Mouse (Mus musculus) layer of hippocampus, postnatal 36 days (tissue): Measurements from ENCODE around the gene Gm16451. TPM values are rescaled to one million over a fixed set of nuclear protein-coding genes. Genes with fewer than 3 reads are reported as not detected.
"Not testable (repeated sequence)": the region's sequence is repeated elsewhere in the genome, so short reads cannot be mapped to it uniquely, and the experiment has no call there.

ENCODE experiments used
- DNase-seq, 2 experiments: peaks; one replicate each; pipeline ENCODE4 v3.0.0; 2022
- total RNA-seq, 2 experiments: library from RNA; stranded (reverse); gene quantifications; 2 replicates each; pipeline ENCODE4 v1.2.3; 2021

The Gm16451 gene
- total RNA-seq: not detected

DNA sequence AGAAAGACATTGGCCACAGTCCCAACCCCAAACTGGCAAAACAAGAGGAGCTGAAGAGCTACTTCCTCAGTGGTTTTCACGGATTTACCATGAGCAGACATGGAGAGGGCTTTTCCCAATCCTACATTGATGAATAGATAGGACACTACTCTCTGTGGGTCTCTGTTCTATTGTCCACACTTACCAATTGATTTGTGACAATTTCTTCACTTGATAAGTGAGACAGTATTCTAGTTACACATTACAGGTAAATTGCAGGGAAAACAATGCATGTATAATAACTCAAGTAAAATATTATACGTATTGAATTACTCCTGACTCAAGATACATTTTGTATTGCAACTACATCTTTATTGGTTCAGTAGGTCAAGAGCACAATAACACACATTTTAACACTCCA, at the start of gene Gm16451:
TSS of gene Gm16451 (minus strand) at position 101 of the 400 bp plus-strand sequence.
- DNase-seq: not testable (repeated sequence)

DNA sequence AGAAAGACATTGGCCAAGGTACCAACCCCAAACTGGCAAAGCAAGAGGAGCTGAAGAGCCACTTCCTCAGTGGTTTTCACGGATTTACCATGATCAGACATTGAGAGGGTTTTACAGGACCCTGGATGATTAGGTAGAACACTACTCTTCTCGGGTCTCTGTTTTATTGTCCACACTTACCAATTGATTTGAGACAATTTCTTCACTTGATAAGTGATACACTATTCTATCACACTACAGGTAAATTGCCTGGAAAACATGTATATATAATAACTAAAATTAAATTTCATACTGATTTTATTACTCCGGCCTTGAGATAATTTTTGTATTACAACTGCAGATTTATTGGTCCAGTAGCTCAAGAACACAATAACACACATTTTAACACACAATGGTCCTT, 45.9 kb upstream of the Gm16451 start, which contains the start of gene Vmn1r142:
TSS of gene Vmn1r142 (minus strand) at position 101 of the 400 bp plus-strand sequence.
- not testable (repeated sequence) for DNase-seq

DNA sequence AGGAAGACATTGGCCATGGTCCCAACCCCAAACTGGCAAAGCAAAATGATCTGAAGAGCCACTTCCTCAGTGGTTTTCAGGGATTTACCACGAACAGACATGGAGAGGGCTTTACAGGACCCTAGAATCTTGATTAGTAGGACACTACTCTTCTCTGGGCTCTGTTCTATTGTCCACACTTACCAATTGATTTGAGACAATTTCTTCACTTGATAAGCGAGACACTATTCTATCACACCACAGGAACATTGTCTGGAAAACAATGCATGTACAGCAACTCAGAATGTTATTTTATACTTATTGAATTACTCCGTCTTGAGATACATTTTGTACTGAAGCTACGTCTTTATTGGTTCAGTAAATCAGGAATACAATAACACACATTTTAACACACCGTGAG, 16.6 kb upstream of the Gm16451 start, which contains the start of gene Gm10666:
TSS of gene Gm10666 (minus strand) at position 101 of the 400 bp plus-strand sequence.
- DNase-seq: not testable (repeated sequence)

DNA sequence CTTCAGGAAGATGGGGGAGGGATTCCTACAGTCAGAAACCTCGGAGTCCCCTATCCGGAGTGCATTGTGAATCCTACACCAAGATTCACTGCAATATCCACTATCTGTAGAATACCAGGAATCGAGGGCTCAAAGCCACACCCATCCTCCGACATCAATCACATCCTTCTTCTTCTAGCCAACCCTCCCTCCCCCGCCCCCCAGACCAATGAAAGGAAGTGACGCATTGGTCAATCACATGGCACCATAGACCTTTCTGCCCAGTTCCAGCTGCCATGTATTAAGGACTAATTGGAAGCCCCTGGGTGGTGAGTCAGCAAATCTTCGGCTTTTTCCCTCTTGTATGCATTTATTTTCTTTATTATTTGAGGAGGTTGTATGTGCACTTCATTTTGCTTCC, 49.3 kb downstream of the Gm16451 start, which contains the start of gene Vmn1r139:
TSS of gene Vmn1r139 (plus strand) at position 301 of the 400 bp plus-strand sequence.
- DNase-seq: not testable (repeated sequence)

Other genes starting within 250 kb of the Gm16451 start
- gene Gm5891, start 197.0 kb downstream of the Gm16451 start, total RNA-seq: not detected
- not detected for gene Vmn1r137, start 123.7 kb downstream of the Gm16451 start, total RNA-seq
- gene Vmn1r138, start 89.3 kb downstream of the Gm16451 start, total RNA-seq: not detected
- not detected for gene Gm6176, start 61.9 kb downstream of the Gm16451 start, total RNA-seq
- not detected for gene Vmn1r139, start 49.2 kb downstream of the Gm16451 start, total RNA-seq
- not detected for gene Gm10666, start 16.5 kb upstream of the Gm16451 start, total RNA-seq
- gene Vmn1r142, start 45.8 kb upstream of the Gm16451 start, total RNA-seq: not detected
- not detected for gene Vmn1r143, start 71.1 kb upstream of the Gm16451 start, total RNA-seq
- not detected for gene Gm8653, start 83.0 kb upstream of the Gm16451 start, total RNA-seq
- gene Gm8453, start 111.2 kb upstream of the Gm16451 start, total RNA-seq: not detected
- gene Gm4187, start 211.5 kb upstream of the Gm16451 start, total RNA-seq: not detected